Mouse (Mus musculus) neural tube, embryonic 15.5 days (tissue): ENCODE results near the gene Rtbdn. TPM values are rescaled to one million over a fixed set of nuclear protein-coding genes. Genes with fewer than 3 reads are reported as not detected.

Experiments
- ATAC-seq: fragments of 200-750 bp; cut with Nextera tagmentation; 2 replicates; pipeline ENCODE4 v1.8.0; 2017; ENCODE audit warnings: mild to moderate bottlenecking, moderate TSS enrichment, moderate library complexity; ENCODE audit not compliant: low FRiP score
- H3K27ac ChIP-seq: fragments of 300-500 bp; sonication (generic); replicated peaks from 2 replicates; pipeline ENCODE4 v1.5.1; 2015; ENCODE audit warnings: mild to moderate bottlenecking, inconsistent platforms
- H3K27me3 ChIP-seq: fragments of 300-500 bp; sonication (generic); replicated peaks from 2 replicates; pipeline ENCODE4 v1.6.1; 2015; ENCODE audit warnings: inconsistent platforms
- H3K36me3 ChIP-seq: fragments of 300-500 bp; sonication (generic); 2 replicates; pipeline ENCODE4 v1.6.1; 2015; ENCODE audit warnings: inconsistent platforms
- H3K4me1 ChIP-seq: fragments of 300-500 bp; sonication (generic); 2 replicates; pipeline ENCODE4 v1.6.1; 2015; ENCODE audit warnings: inconsistent platforms
- H3K4me2 ChIP-seq: fragments of 300-500 bp; sonication (generic); 2 replicates; pipeline ENCODE4 v1.6.1; 2015; ENCODE audit warnings: inconsistent platforms, mild to moderate bottlenecking, moderate library complexity
- H3K4me3 ChIP-seq: fragments of 300-500 bp; sonication (generic); replicated peaks from 2 replicates; pipeline ENCODE4 v1.5.1; 2015; ENCODE audit warnings: mild to moderate bottlenecking, inconsistent platforms
- H3K9ac ChIP-seq: fragments of 300-500 bp; sonication (generic); replicated peaks from 2 replicates; pipeline ENCODE4 v1.6.1; 2015; ENCODE audit warnings: mild to moderate bottlenecking, inconsistent platforms
- H3K9me3 ChIP-seq: fragments of 300-500 bp; sonication (generic); replicated peaks from 2 replicates; pipeline ENCODE4 v1.6.1; 2016; ENCODE audit warnings: inconsistent platforms
- WGBS: fragments of 180-500 bp; shearing (Covaris S2); methylation state at CpG from one replicate; pipeline ENCODE4 v1.1.7; 2015; ENCODE audit warnings: mixed read lengths; 5-methylcytosine and 5-hydroxymethylcytosine counted together
- polyA plus RNA-seq: library from polyadenylated mRNA; unstranded; fragments of >200 nt; fragmentation: Nextera tagmentation; extraction: Ambion mirVana; gene quantifications from 2 replicates; pipeline ENCODE4 v1.2.1, GENCODE M21; 2015

The Rtbdn gene
- polyA plus RNA-seq, 1 experiment from 2014 or later = 3.8 TPM

- ATAC-seq = no peak; the same call in 1 of the 2 replicates
- WGBS = 1% methylated on average over 23 of the region's 23 CpGs
- peak overlapping the region; percentile 90 for H3K27ac ChIP-seq
- H3K36me3 ChIP-seq = no peaks in the 10 kb centered on the region
- H3K4me3 ChIP-seq = peak overlapping the region; percentile 54
- H3K9me3 ChIP-seq = no peaks in the 10 kb centered on the region
- peaks cover 22% of the 10 kb centered on the region for H3K27me3 ChIP-seq
- peak overlapping the region; percentile 61 for H3K9ac ChIP-seq
- H3K4me1 ChIP-seq = peaks cover 49% of the 10 kb centered on the region
- peak overlapping the region; percentile 100 for H3K4me2 ChIP-seq
Observed at GRCm38 (mm10) chr8:84985049-84985683, 38.4 kb downstream of the Rtbdn start.

GRCm38 (mm10) chr8:84985684-84986378 is 39.0 kb downstream of the Rtbdn start:
- peaks cover 47% of the 10 kb centered on the region for H3K4me1 ChIP-seq

GRCm38 (mm10) chr8:84986379-84986945 is 39.7 kb downstream of the Rtbdn start:
- peak overlapping the region; percentile 54 for H3K4me3 ChIP-seq
- no peaks in the 10 kb centered on the region for H3K36me3 ChIP-seq
- WGBS = 26% methylated on average over 8 of the region's 8 CpGs
- peak overlapping the region; percentile 61 for H3K9ac ChIP-seq
- H3K27me3 ChIP-seq = peaks cover 22% of the 10 kb centered on the region; the same call in 1 of the 2 replicates
- peak overlapping the region; percentile 100 for H3K4me2 ChIP-seq
- peak; percentile 4; the same call in 1 of the 2 replicates for ATAC-seq
- no peaks in the 10 kb centered on the region for H3K9me3 ChIP-seq
- H3K27ac ChIP-seq = peak overlapping the region; percentile 90
- H3K4me1 ChIP-seq = peaks cover 49% of the 10 kb centered on the region

More at GRCm38 (mm10) chr8:84985684-84986378, 39.0 kb downstream of the Rtbdn start:
- Histone ChIP-seq H3K36me3 (no peaks in the 10 kb centered on the region), H3K27ac (peak overlapping the region; percentile 90), H3K9ac (peak overlapping the region; percentile 61), H3K4me3 (peak overlapping the region; percentile 54), H3K9me3 (no peaks in the 10 kb centered on the region), H3K27me3 (peaks cover 22% of the 10 kb centered on the region), H3K4me2 (peak overlapping the region; percentile 100)
- under 1% methylated on average over 52 of the region's 53 CpGs for WGBS
- peak; percentile 57 for ATAC-seq

DNA sequence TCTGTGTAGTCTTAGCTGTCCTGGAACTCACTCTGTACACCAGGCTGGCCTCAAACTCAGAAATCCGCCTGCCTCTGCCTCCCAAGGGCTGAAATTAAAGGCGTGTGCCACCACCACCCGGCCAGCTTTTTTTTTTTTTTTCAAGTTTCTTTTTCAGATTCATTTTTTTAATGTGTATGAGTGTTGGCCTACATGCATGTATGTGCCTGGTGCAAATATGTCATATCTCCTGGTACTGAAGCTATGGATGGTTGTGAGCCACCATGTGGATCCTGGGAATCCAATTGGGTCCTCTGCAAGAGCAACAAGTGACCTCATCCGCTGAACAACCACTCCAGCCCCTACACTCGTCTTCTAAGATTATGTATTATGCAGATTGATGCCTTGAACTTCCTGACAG is 40.6 kb downstream of the Rtbdn start:
- 85% methylated on average over 5 of the region's 5 CpGs for WGBS
- no peak for ATAC-seq
- peaks cover 22% of the 10 kb centered on the region; the same call in 1 of the 2 replicates for H3K27me3 ChIP-seq

DNA sequence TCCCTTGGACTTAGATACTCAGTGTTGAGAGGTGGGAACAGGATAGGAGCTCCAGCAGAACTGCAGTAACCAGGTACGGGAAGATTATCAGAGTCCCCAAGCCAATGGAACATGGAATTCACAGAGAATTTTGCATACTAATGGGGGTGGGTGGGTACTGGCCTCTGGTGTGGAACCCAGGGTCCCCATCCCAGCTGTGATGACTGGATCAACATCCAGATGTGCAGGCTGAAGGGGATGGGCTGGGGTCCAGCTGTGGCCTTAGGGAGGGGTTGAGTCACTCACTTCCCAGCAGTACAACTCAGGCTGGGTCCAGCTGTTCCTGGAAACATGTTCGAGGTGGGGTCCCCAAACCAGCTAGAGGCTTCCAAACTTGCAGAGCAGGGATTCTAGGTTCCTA is 41.1 kb downstream of the Rtbdn start:
- ATAC-seq = no peak
- 63% methylated on average over 2 of the region's 2 CpGs for WGBS
- Histone ChIP-seq H3K4me1 (peaks cover 49% of the 10 kb centered on the region), H3K4me3 (no peak overlapping the region), H3K4me2 (no peak overlapping the region), H3K9me3 (no peaks in the 10 kb centered on the region), H3K36me3 (no peaks in the 10 kb centered on the region), H3K27me3 (peaks cover 22% of the 10 kb centered on the region; the same call in 1 of the 2 replicates), H3K27ac (no peak overlapping the region), H3K9ac (no peak overlapping the region)

More for the DNA sequence above, 40.6 kb downstream of the Rtbdn start:
- H3K4me2 ChIP-seq = no peak overlapping the region
- H3K27ac ChIP-seq = no peak overlapping the region
- no peak overlapping the region for H3K9ac ChIP-seq
- peaks cover 49% of the 10 kb centered on the region for H3K4me1 ChIP-seq
- no peaks in the 10 kb centered on the region for H3K36me3 ChIP-seq
- H3K9me3 ChIP-seq = no peaks in the 10 kb centered on the region
- no peak overlapping the region for H3K4me3 ChIP-seq

DNA sequence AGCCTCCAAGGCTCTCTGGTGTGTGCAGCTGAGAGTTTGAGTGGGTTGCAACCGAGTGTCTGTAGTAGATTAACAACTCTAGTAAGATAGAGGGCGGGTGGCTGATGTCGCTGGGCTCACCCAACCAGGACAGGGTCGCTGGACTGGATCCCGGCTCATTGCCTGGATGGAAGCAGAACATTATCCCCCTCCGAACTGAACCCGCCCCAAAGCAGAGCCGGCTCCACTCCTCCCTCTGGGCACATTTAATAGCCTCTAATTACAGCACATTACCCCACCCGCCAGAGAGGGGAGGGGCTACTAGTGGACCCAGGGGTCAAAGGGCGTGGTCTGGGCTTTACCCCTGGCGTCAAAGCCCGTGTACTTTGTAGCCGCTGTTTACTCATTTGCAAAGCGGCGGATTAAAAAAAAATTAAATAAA is 42.5 kb downstream of the Rtbdn start:
- H3K27me3 ChIP-seq = peaks cover 17% of the 10 kb centered on the region; the same call in 1 of the 2 replicates
- H3K36me3 ChIP-seq = no peaks in the 10 kb centered on the region
- H3K4me1 ChIP-seq = peaks cover 46% of the 10 kb centered on the region
- 0 out of 2 replicates have a peak overlapping the region, but pooled peaks have one; percentile 6 for H3K27ac ChIP-seq
- H3K4me3 ChIP-seq = peak overlapping the region; percentile 72; the same call in 1 of the 2 replicates
- no peaks in the 10 kb centered on the region for H3K9me3 ChIP-seq
- no peak for ATAC-seq
- peak overlapping the region; percentile 93 for H3K4me2 ChIP-seq
- no peak overlapping the region for H3K9ac ChIP-seq
- 8% methylated on average over 15 of the region's 15 CpGs for WGBS

- H3K27ac ChIP-seq = peak overlapping the region; percentile 89
- peak overlapping the region; percentile 93 for H3K4me2 ChIP-seq
- H3K27me3 ChIP-seq = peaks cover 20% of the 10 kb centered on the region
- WGBS = under 1% methylated on average over 15 of the region's 15 CpGs
- ATAC-seq = peak; percentile 48
- peaks cover 41% of the 10 kb centered on the region for H3K4me1 ChIP-seq
- H3K4me3 ChIP-seq = peak overlapping the region; percentile 72
- H3K9me3 ChIP-seq = no peaks in the 10 kb centered on the region
- H3K36me3 ChIP-seq = peaks cover 4% of the 10 kb centered on the region; the same call in 1 of the 2 replicates
- H3K9ac ChIP-seq = peak overlapping the region; percentile 59
Observed at GRCm38 (mm10) chr8:84989810-84990209, 43.0 kb downstream of the Rtbdn start.

- Histone ChIP-seq H3K9ac (peak within 1 kb of the TSS; percentile 80), H3K27me3 (peaks cover 24% of the 10 kb centered on the region), H3K4me1 (peaks cover 36% of the 10 kb centered on the region), H3K4me2 (peak within 1 kb of the TSS; percentile 93), H3K9me3 (no peaks in the 10 kb centered on the region), H3K4me3 (peak within 1 kb of the TSS; percentile 72), H3K27ac (peak within 1 kb of the TSS; percentile 89), H3K36me3 (peaks cover 9% of the 10 kb centered on the region)
- ATAC-seq = peak; percentile 86
- WGBS = under 1% methylated on average over 28 of the region's 28 CpGs
Observed at GRCm38 (mm10) chr8:84990349-84990748, 43.6 kb downstream of the Rtbdn start, which contains the start of gene Hook2. Gene Hook2, plus strand, starts transcription at chr8:84990603.

DNA sequence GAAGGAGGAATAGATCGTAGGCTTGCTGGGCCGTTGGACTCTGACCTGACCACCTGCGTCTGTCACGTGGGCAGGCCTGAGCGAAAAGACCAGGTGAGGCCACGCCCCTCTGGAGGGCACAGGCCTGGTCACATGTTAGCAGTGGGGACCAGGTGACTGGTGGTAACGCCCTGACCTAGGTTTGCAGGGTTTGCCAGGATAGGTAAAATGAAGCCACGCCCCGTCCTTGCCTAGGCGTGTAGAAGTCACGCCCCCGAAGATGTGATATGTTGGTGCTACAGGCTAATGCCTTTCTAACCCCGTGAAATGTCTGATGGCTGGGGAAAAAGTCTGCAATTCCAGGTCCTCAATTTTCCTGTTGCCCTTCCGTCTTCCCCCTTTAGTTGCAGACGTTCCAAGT is 44.0 kb downstream of the Rtbdn start:
- peaks cover 24% of the 10 kb centered on the region for H3K27me3 ChIP-seq
- peak overlapping the region; percentile 72 for H3K4me3 ChIP-seq
- H3K4me1 ChIP-seq = peaks cover 35% of the 10 kb centered on the region
- H3K9ac ChIP-seq = peak overlapping the region; percentile 80
- peak overlapping the region; percentile 89 for H3K27ac ChIP-seq
- peaks cover 9% of the 10 kb centered on the region for H3K36me3 ChIP-seq
- H3K4me2 ChIP-seq = peak overlapping the region; percentile 93
- WGBS = under 1% methylated on average over 15 of the region's 15 CpGs
- no peaks in the 10 kb centered on the region for H3K9me3 ChIP-seq
- peak; percentile 63 for ATAC-seq

GRCm38 (mm10) chr8:84994375-84994774 is 47.6 kb downstream of the Rtbdn start:
- no peak overlapping the region for H3K27ac ChIP-seq
- 91% methylated on average over 9 of the region's 9 CpGs for WGBS
- no peak overlapping the region for H3K9ac ChIP-seq
- peaks cover 11% of the 10 kb centered on the region for H3K27me3 ChIP-seq
- H3K4me3 ChIP-seq = no peak overlapping the region
- H3K4me2 ChIP-seq = no peak overlapping the region
- ATAC-seq = no peak
- H3K4me1 ChIP-seq = peaks cover 27% of the 10 kb centered on the region
- H3K36me3 ChIP-seq = peaks cover 9% of the 10 kb centered on the region
- H3K9me3 ChIP-seq = no peaks in the 10 kb centered on the region

- peaks cover 11% of the 10 kb centered on the region for H3K27me3 ChIP-seq
- H3K9me3 ChIP-seq = no peaks in the 10 kb centered on the region
- 23% methylated on average over 25 of the region's 25 CpGs for WGBS
- H3K9ac ChIP-seq = 0 out of 2 replicates have a peak overlapping the region, but pooled peaks have one; percentile 14
- peaks cover 18% of the 10 kb centered on the region for H3K4me1 ChIP-seq
- no peak overlapping the region for H3K4me3 ChIP-seq
- peak overlapping the region; percentile 17; the same call in 1 of the 2 replicates for H3K4me2 ChIP-seq
- ATAC-seq = no peak
- no peak overlapping the region for H3K27ac ChIP-seq
- peaks cover 9% of the 10 kb centered on the region for H3K36me3 ChIP-seq
Observed at GRCm38 (mm10) chr8:84995680-84996079, 48.9 kb downstream of the Rtbdn start.
